ENCODE assay signal across 18 mouse cellular contexts in the genomic region with DNA sequence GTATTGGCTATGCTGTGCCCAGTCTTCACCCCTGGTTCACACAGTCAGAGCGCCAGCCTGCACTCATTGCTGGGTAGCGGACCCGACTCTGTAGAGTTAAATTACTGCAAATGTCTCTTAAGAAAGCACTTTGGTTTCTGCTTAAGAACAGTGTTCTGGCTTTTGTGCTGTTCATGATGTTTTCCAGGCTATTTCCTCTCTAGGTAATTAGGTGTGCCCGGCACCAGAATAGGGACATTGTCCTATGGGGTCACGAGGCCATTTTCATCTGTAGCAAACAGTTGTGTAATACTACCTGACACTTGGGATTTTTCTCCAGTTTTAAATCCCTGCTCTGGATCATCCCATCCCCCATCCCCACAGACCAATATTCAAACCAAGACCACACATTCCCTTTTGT.
DNase-seq lines count a peak whose midpoint lies in the region; ATAC-seq and TF ChIP-seq lines count a peak whose summit lies in the region.
"Had no signal": no experiment of that assay in that cellular context is flagged by ENCODE, and none has a peak within 500 bp of the region (broad histone marks: within the 10 kb centered on the region; RNA-seq: fewer than 3 reads in every experiment).

No protein-coding gene starts in this region.

- no peak for TF ChIP-seq CTCF in heart, adult 2 months (IDR thresholded peaks at IDR 0.05)
- TF ChIP-seq CTCF in intestine, postnatal 0 days (IDR thresholded peaks at IDR 0.05; ENCODE audit: low read depth) = no peak
- no peak for TF ChIP-seq CTCF in heart, postnatal 0 days (IDR thresholded peaks at IDR 0.05; ENCODE audit: low read depth)

- intact Hi-C loops in heart, adult 2 months (cut with DNase I) = no loop called here
- intact Hi-C loops in heart, postnatal 10 days (cut with DNase I) = no loop called here
- intact Hi-C loops in left cerebral cortex, postnatal 25 days (cut with DNase I) = loop anchor here (5.0 kb wide), 1 partner anchor 40 kb away; no protein-coding TSS in a partner anchor

- H3K4me1 ChIP-seq in heart, adult 2 months (ENCODE audit: control insufficient read depth, insufficient read depth, low read length) = peaks cover 21% of the 10 kb centered on the region
- no peaks in the 10 kb centered on the region for H3K4me1 ChIP-seq in intestine, postnatal 0 days (replicated peaks; ENCODE audit: control insufficient read depth, insufficient read depth, low read length)
- H3K4me1 ChIP-seq in intestine, embryonic 16.5 days (ENCODE audit: control insufficient read depth, insufficient read depth, low read length) = peaks cover 5% of the 10 kb centered on the region; the same call in 1 of the 2 replicates
- H3K4me1 ChIP-seq in embryonic facial prominence, embryonic 11.5 days (ENCODE audit: control insufficient read depth, insufficient read depth, low read length) = no peaks in the 10 kb centered on the region
- peaks cover 38% of the 10 kb centered on the region for H3K4me1 ChIP-seq in heart, postnatal 0 days (ENCODE audit: control insufficient read depth, insufficient read depth)

- WGBS in heart, adult 2 months = 32% methylated on average over 5 of the region's 5 CpGs
- 63% methylated on average over 5 of the region's 5 CpGs for WGBS in intestine, postnatal 0 days
- WGBS in intestine, embryonic 16.5 days = 53% methylated on average over 5 of the region's 5 CpGs
- WGBS in embryonic facial prominence, embryonic 11.5 days = 32% methylated on average over 5 of the region's 5 CpGs
- 54% methylated on average over 5 of the region's 5 CpGs for WGBS in heart, postnatal 0 days

- H3K36me3 ChIP-seq in heart, adult 2 months (ENCODE audit: control insufficient read depth, insufficient read depth, low read length) = peaks cover 12% of the 10 kb centered on the region
- no peaks in the 10 kb centered on the region for H3K36me3 ChIP-seq in intestine, postnatal 0 days (ENCODE audit: control insufficient read depth, insufficient read depth)
- no peaks in the 10 kb centered on the region for H3K36me3 ChIP-seq in intestine, embryonic 16.5 days (ENCODE audit: control insufficient read depth, insufficient read depth, low read length)
- H3K36me3 ChIP-seq in embryonic facial prominence, embryonic 11.5 days (replicated peaks; ENCODE audit: control insufficient read depth, insufficient read depth, low read depth, low read length) = no peaks in the 10 kb centered on the region
- H3K36me3 ChIP-seq in heart, postnatal 0 days (replicated peaks; ENCODE audit: control insufficient read depth, insufficient read depth, low read length) = no peaks in the 10 kb centered on the region
- H3K36me3 ChIP-seq: forebrain, embryonic 15.5 days; liver, embryonic 15.5 days had no signal

- H3K4me2 ChIP-seq in intestine, postnatal 0 days (replicated peaks; ENCODE audit: low read depth) = no peak overlapping the region
- H3K4me2 ChIP-seq in intestine, embryonic 16.5 days (ENCODE audit: low read depth, low read length) = no peak overlapping the region
- H3K4me2 ChIP-seq in embryonic facial prominence, embryonic 11.5 days (ENCODE audit: low read depth, low read length) = no peak overlapping the region
- peak overlapping the region; percentile 4; the same call in 1 of the 2 replicates for H3K4me2 ChIP-seq in heart, postnatal 0 days (ENCODE audit: low read depth, low read length)
- H3K4me2 ChIP-seq: forebrain, embryonic 15.5 days; liver, embryonic 15.5 days had no signal

- 0 out of 2 replicates have a peak, but pooled peaks have one; percentile 4 for ATAC-seq in intestine, postnatal 0 days
- ATAC-seq in intestine, embryonic 16.5 days = no peak
- ATAC-seq in embryonic facial prominence, embryonic 11.5 days (replicated peaks; ENCODE audit: insufficient number of reproducible peaks, low FRiP score, low TSS enrichment, low read depth) = 0 out of 2 replicates have a peak, but pooled peaks have one; percentile 44
- no peak for ATAC-seq in heart, postnatal 0 days (ENCODE audit: insufficient read depth, low read depth)
- ATAC-seq: forebrain, embryonic 15.5 days; hindbrain, postnatal 0 days had no signal

- no peak overlapping the region for H3K4me3 ChIP-seq in heart, adult 2 months
- H3K4me3 ChIP-seq in intestine, postnatal 0 days (ENCODE audit: low read depth, low read length) = no peak overlapping the region
- H3K4me3 ChIP-seq in intestine, embryonic 16.5 days (ENCODE audit: low read length) = no peak overlapping the region
- no peak overlapping the region for H3K4me3 ChIP-seq in embryonic facial prominence, embryonic 11.5 days (ENCODE audit: low read depth, low read length)
- H3K4me3 ChIP-seq in heart, postnatal 0 days (ENCODE audit: low read depth, low read length) = no peak overlapping the region
- H3K4me3 ChIP-seq: erythroblast, embryonic 14.5 days; forebrain, embryonic 15.5 days; liver, embryonic 15.5 days had no signal

- no peak for TF ChIP-seq POLR2A in heart, adult 2 months (IDR thresholded peaks at IDR 0.05; ENCODE audit: insufficient read depth, low read depth, low read length)

- TF ChIP-seq EP300 in heart, adult 2 months (IDR thresholded peaks at IDR 0.05; ENCODE audit: insufficient read depth, low read depth, low read length) = no peak
- TF ChIP-seq EP300 in heart, postnatal 0 days (IDR thresholded peaks at IDR 0.05; ENCODE audit: low read depth) = no peak

- peak in 1 of 2 experiments; percentile 21 for DNase-seq in heart, adult 2 months
- no peak for DNase-seq in heart, postnatal 10 days
- DNase-seq in embryonic facial prominence, embryonic 11.5 days (ENCODE audit: low spot score) = peak; percentile 48
- DNase-seq in heart, postnatal 0 days (ENCODE audit: low spot score) = no peak
- DNase-seq in left cerebral cortex, postnatal 25 days (ENCODE audit: low spot score in 2 of 2) = no peak
- no peak for DNase-seq in ovary, adult 18-20 months (ENCODE audit: low spot score)
- DNase-seq: adrenal gland, postnatal 14 days; B cell, adult 2 months; cerebellum, adult 18-20 months; kidney, adult 2 months; kidney, postnatal 36 days had no signal

- H3K79me2 ChIP-seq in heart, adult 2 months (replicated peaks; ENCODE audit: control insufficient read depth, insufficient read depth, low read length) = peaks cover 14% of the 10 kb centered on the region

- no peak overlapping the region for H3K9ac ChIP-seq in heart, adult 2 months (ENCODE audit: low read depth, low read length)
- H3K9ac ChIP-seq in intestine, postnatal 0 days (ENCODE audit: low read depth, low read length) = no peak overlapping the region
- H3K9ac ChIP-seq in intestine, embryonic 16.5 days (ENCODE audit: low read depth, low read length) = no peak overlapping the region
- no peak overlapping the region for H3K9ac ChIP-seq in embryonic facial prominence, embryonic 11.5 days (replicated peaks; ENCODE audit: low read length)
- H3K9ac ChIP-seq in heart, postnatal 0 days (replicated peaks; ENCODE audit: low read depth, low read length) = no peak overlapping the region
- H3K9ac ChIP-seq: forebrain, embryonic 15.5 days; liver, embryonic 15.5 days had no signal

- H3K27me3 ChIP-seq in heart, adult 2 months (ENCODE audit: control insufficient read depth, insufficient read depth, low read length) = no peaks in the 10 kb centered on the region
- H3K27me3 ChIP-seq in intestine, postnatal 0 days (replicated peaks; ENCODE audit: control insufficient read depth, insufficient read depth, low read length) = no peaks in the 10 kb centered on the region
- no peaks in the 10 kb centered on the region for H3K27me3 ChIP-seq in intestine, embryonic 16.5 days (replicated peaks; ENCODE audit: control insufficient read depth, insufficient read depth, low read length)
- no peaks in the 10 kb centered on the region for H3K27me3 ChIP-seq in embryonic facial prominence, embryonic 11.5 days (ENCODE audit: control insufficient read depth, insufficient read depth, low read length)
- H3K27me3 ChIP-seq in heart, postnatal 0 days (ENCODE audit: control insufficient read depth, insufficient read depth, low read length) = no peaks in the 10 kb centered on the region
- H3K27me3 ChIP-seq: forebrain, embryonic 15.5 days; liver, embryonic 15.5 days had no signal

- H3K9me3 ChIP-seq in intestine, postnatal 0 days (ENCODE audit: control insufficient read depth) = no peaks in the 10 kb centered on the region
- no peaks in the 10 kb centered on the region for H3K9me3 ChIP-seq in intestine, embryonic 16.5 days (ENCODE audit: control insufficient read depth, low read length)
- H3K9me3 ChIP-seq in embryonic facial prominence, embryonic 11.5 days (replicated peaks; ENCODE audit: control insufficient read depth, low read length) = no peaks in the 10 kb centered on the region
- no peaks in the 10 kb centered on the region for H3K9me3 ChIP-seq in heart, postnatal 0 days (replicated peaks; ENCODE audit: control insufficient read depth, low read length)
- H3K9me3 ChIP-seq: forebrain, embryonic 15.5 days; liver, embryonic 15.5 days had no signal

- peak overlapping the region; percentile 49 for H3K27ac ChIP-seq in heart, adult 2 months
- H3K27ac ChIP-seq in intestine, postnatal 0 days (ENCODE audit: low read depth, low read length) = no peak overlapping the region
- no peak overlapping the region for H3K27ac ChIP-seq in intestine, embryonic 16.5 days (ENCODE audit: low read length)
- H3K27ac ChIP-seq in embryonic facial prominence, embryonic 11.5 days (replicated peaks; ENCODE audit: low read depth, low read length) = no peak overlapping the region
- H3K27ac ChIP-seq in heart, postnatal 0 days (ENCODE audit: low read depth) = peak overlapping the region; percentile 46
- H3K27ac ChIP-seq: forebrain, embryonic 15.5 days; hindbrain, postnatal 0 days; liver, embryonic 15.5 days; stomach, postnatal 0 days had no signal

Comparison
In these comparisons a context has a peak if more than half of its experiments do, and no peak if none do; other contexts are left out.
1. ATAC-seq: peak in intestine, postnatal 0 days (single experiment) and embryonic facial prominence, embryonic 11.5 days (single experiment); none in intestine, embryonic 16.5 days (single experiment) and heart, postnatal 0 days (single experiment).
2. H3K27ac ChIP-seq: peak in heart, adult 2 months (single experiment) and heart, postnatal 0 days (single experiment); none in intestine, postnatal 0 days (single experiment), intestine, embryonic 16.5 days (single experiment) and embryonic facial prominence, embryonic 11.5 days (single experiment).